Mouse (Mus musculus) megakaryocyte, embryonic 14.5 days (primary cell): ENCODE measurements around the gene Wipf1.

Experiments
- FLI1 ChIP-seq: IDR thresholded peaks from 2 replicates; pipeline ENCODE4 v1.6.1; 2012; ENCODE audit warnings: low read length, inconsistent platforms, mixed read lengths
- GATA1 ChIP-seq: IDR thresholded peaks from 3 replicates; pipeline ENCODE4 v1.6.1; 2012; ENCODE audit warnings: mixed read lengths, low read length, inconsistent platforms, borderline replicate concordance

- TF ChIP-seq GATA1 (no peak), FLI1 (no peak)
Observed at GRCm38 (mm10) chr2:73406336-73406915, 123.1 kb downstream of the Wipf1 start.
